Mouse (Mus musculus): ENCODE measurements around the gene Vmn1r13. TPM values are rescaled to one million over a fixed set of nuclear protein-coding genes. Genes with fewer than 3 reads are reported as not detected.
"Not testable (repeated sequence)": the region's sequence is repeated elsewhere in the genome, so short reads cannot be mapped to it uniquely, and the experiment has no call there.

Gene Vmn1r13
- not detected in 2 replicates for polyA plus RNA-seq (2016; fragmentation: Nextera tagmentation; extraction: Ambion mirVana)

- H3K27ac ChIP-seq; H3K4me1 ChIP-seq (replicated peaks); H3K27me3 ChIP-seq (ENCODE audit: insufficient read depth, poor library complexity, severe bottlenecking); H3K4me3 ChIP-seq; DNase-seq (ENCODE audit: low spot score); H3K9me3 ChIP-seq; H3K36me3 ChIP-seq: not testable (repeated sequence)
- 85% methylated on average over 1 of the region's 1 CpGs for WGBS
These were observed at the start of gene Vmn1r13 for GRCm38 (mm10) chr6:57202990-57203389. Gene Vmn1r13, plus strand, starts transcription at chr6:57203290.

DNA sequence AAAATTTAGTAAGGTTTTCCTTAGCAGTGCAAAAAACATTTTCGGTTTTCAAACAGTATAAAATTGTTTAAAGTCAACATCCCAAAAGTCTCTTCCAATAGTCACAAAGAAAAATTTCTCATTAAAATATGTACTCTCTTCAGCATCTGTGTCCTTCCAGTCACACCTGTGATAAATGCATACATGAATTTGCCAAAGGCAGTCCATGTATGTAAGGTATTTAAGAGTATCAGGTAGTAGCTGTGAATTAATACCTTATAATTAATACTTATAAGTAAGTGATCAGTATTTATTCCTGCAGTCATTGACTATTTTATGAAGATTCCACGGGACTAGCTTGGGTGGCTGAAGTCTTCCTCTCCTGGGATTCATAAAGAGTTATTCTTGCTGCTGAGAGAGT is 46.5 kb upstream of the Vmn1r13 start, which contains the start of gene Vmn1r12:
Vmn1r12 (plus strand) TSS at position 301 of the 400 bp plus-strand sequence.
- H3K36me3 ChIP-seq = no peaks in the 10 kb centered on the region
- H3K4me1 ChIP-seq (replicated peaks) = no peaks in the 10 kb centered on the region
- no peaks in the 10 kb centered on the region for H3K9me3 ChIP-seq
- H3K27ac ChIP-seq = no peak within 1 kb of the TSS
- H3K27me3 ChIP-seq (ENCODE audit: insufficient read depth, poor library complexity, severe bottlenecking) = no peaks in the 10 kb centered on the region
- WGBS = 85% methylated on average over 2 of the region's 2 CpGs
- DNase-seq (ENCODE audit: low spot score) = no peak
- H3K4me3 ChIP-seq = no peak within 1 kb of the TSS

- H3K4me3 ChIP-seq; H3K36me3 ChIP-seq; H3K4me1 ChIP-seq (replicated peaks); H3K27ac ChIP-seq; DNase-seq (ENCODE audit: low spot score); H3K9me3 ChIP-seq; H3K27me3 ChIP-seq (ENCODE audit: insufficient read depth, poor library complexity, severe bottlenecking): not testable (repeated sequence)
- WGBS = 64% methylated on average over 3 of the region's 3 CpGs
These were observed 13.1 kb upstream of the Vmn1r13 start for GRCm38 (mm10) chr6:57190016-57190415.

DNA sequence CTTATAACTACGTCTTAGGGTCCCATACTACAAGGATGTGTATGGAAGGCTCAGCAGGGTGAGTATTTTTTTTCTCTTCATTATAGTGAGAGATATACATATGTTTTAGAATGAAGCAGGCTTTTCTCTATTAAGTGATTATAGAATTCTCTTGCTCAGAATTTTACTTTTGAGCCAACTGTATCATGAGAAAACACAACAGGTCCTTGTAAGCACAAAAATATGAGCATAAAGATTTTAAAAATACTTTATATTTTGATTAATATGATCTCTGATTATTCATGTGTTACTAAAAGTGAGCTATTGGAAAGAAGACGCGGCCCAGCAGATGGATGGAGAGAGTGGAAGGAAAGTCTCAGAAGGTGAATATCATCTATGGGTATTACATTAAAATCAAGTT is 28.3 kb downstream of the Vmn1r13 start, which contains the start of gene Vmn1r14:
Vmn1r14 (plus strand) TSS at position 301 of the 400 bp plus-strand sequence.
- H3K4me1 ChIP-seq (replicated peaks) = no peaks in the 10 kb centered on the region
- H3K9me3 ChIP-seq = no peaks in the 10 kb centered on the region
- H3K27ac ChIP-seq = no peak within 1 kb of the TSS
- WGBS = 95% methylated on average over 3 of the region's 3 CpGs
- no peak for DNase-seq (ENCODE audit: low spot score)
- no peaks in the 10 kb centered on the region for H3K36me3 ChIP-seq
- H3K27me3 ChIP-seq (ENCODE audit: insufficient read depth, poor library complexity, severe bottlenecking) = no peaks in the 10 kb centered on the region
- H3K4me3 ChIP-seq = no peak within 1 kb of the TSS

DNA sequence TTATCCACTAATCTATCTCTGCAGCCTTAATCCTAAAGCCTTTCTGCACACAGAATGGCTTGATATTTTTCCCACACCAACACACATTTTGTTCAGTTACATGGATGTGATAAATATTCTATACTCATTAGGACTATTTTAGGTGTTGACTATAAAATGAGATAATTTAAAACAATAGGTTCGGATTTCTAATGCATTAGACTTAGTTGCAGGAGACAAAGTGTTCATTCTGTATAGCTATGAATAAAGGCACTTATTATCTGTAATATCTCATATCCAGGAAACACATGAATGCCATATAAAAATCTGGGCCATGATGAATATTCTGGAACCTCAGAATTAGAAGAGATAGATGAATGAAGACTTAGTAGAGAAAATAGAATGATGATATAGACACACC is 54.6 kb downstream of the Vmn1r13 start, which contains the start of gene Vmn1r15:
Vmn1r15 (plus strand) TSS at position 301 of the 400 bp plus-strand sequence.
- no peaks in the 10 kb centered on the region for H3K4me1 ChIP-seq (replicated peaks)
- H3K4me3 ChIP-seq = no peak within 1 kb of the TSS
- DNase-seq (ENCODE audit: low spot score) = no peak
- no peaks in the 10 kb centered on the region for H3K36me3 ChIP-seq
- H3K9me3 ChIP-seq = no peaks in the 10 kb centered on the region
- no peak within 1 kb of the TSS for H3K27ac ChIP-seq
- WGBS = 79% methylated on average over 1 of the region's 1 CpGs
- H3K27me3 ChIP-seq (ENCODE audit: insufficient read depth, poor library complexity, severe bottlenecking) = no peaks in the 10 kb centered on the region

DNA sequence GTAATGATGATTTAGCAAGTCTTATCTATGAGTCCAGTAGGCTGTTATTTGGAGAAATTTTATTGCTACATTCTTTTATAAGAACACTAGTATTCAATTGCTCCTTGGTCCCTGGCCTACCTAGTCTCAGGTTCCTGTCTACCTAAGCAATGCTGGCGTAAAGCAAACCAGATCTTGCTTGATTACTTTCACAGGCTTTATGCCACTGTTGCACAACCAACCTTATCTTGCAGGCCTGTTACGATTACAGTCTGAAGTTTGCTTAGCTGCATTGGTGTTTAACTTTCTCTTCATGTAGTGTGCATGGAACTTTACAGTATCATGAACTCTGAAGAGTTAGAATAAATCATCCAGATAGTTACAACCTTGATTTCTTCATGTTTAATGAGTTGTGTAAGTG is 57.9 kb downstream of the Vmn1r13 start:
- no peaks in the 10 kb centered on the region for H3K9me3 ChIP-seq
- 88% methylated on average over 2 of the region's 2 CpGs for WGBS
- DNase-seq (ENCODE audit: low spot score) = no peak
- H3K36me3 ChIP-seq = no peaks in the 10 kb centered on the region
- H3K4me3 ChIP-seq = no peak overlapping the region
- no peak overlapping the region for H3K27ac ChIP-seq
- H3K4me1 ChIP-seq (replicated peaks) = no peaks in the 10 kb centered on the region
- no peaks in the 10 kb centered on the region for H3K27me3 ChIP-seq (ENCODE audit: insufficient read depth, poor library complexity, severe bottlenecking)

Other genes starting within 250 kb of the Vmn1r13 start
- gene Vmn1r5, start 233.0 kb upstream of the Vmn1r13 start, polyA plus RNA-seq (2016; fragmentation: Nextera tagmentation; extraction: Ambion mirVana) = not detected in 2 replicates
- gene Vmn1r6, start 206.0 kb upstream of the Vmn1r13 start, polyA plus RNA-seq (2016; fragmentation: Nextera tagmentation; extraction: Ambion mirVana) = not detected in 2 replicates
- gene Vmn1r7, start 178.0 kb upstream of the Vmn1r13 start, polyA plus RNA-seq (2016; fragmentation: Nextera tagmentation; extraction: Ambion mirVana) = not detected in 2 replicates
- gene Vmn1r8, start 171.0 kb upstream of the Vmn1r13 start, polyA plus RNA-seq (2016; fragmentation: Nextera tagmentation; extraction: Ambion mirVana) = not detected in 2 replicates
- not detected in 2 replicates for gene Vmn1r9, start 136.5 kb upstream of the Vmn1r13 start, polyA plus RNA-seq (2016; fragmentation: Nextera tagmentation; extraction: Ambion mirVana)
- not detected in 2 replicates for gene Vmn1r10, start 93.8 kb upstream of the Vmn1r13 start, polyA plus RNA-seq (2016; fragmentation: Nextera tagmentation; extraction: Ambion mirVana)
- not detected in 2 replicates for gene Vmn1r11, start 69.8 kb upstream of the Vmn1r13 start, polyA plus RNA-seq (2016; fragmentation: Nextera tagmentation; extraction: Ambion mirVana)
- not detected in 2 replicates for gene Vmn1r12, start 46.4 kb upstream of the Vmn1r13 start, polyA plus RNA-seq (2016; fragmentation: Nextera tagmentation; extraction: Ambion mirVana)
- gene Vmn1r14, start 28.4 kb downstream of the Vmn1r13 start, polyA plus RNA-seq (2016; fragmentation: Nextera tagmentation; extraction: Ambion mirVana) = not detected in 2 replicates
- gene Vmn1r15, start 54.7 kb downstream of the Vmn1r13 start, polyA plus RNA-seq (2016; fragmentation: Nextera tagmentation; extraction: Ambion mirVana) = not detected in 2 replicates
- not detected in 2 replicates for gene Vmn1r16, start 126.2 kb downstream of the Vmn1r13 start, polyA plus RNA-seq (2016; fragmentation: Nextera tagmentation; extraction: Ambion mirVana)
- not detected in 2 replicates for gene Vmn1r17, start 160.4 kb downstream of the Vmn1r13 start, polyA plus RNA-seq (2016; fragmentation: Nextera tagmentation; extraction: Ambion mirVana)
- gene Vmn1r18, start 192.5 kb downstream of the Vmn1r13 start, polyA plus RNA-seq (2016; fragmentation: Nextera tagmentation; extraction: Ambion mirVana) = not detected in 2 replicates
- not detected in 2 replicates for gene Vmn1r19, start 200.5 kb downstream of the Vmn1r13 start, polyA plus RNA-seq (2016; fragmentation: Nextera tagmentation; extraction: Ambion mirVana)
- not detected in 2 replicates for gene Vmn1r20, start 225.6 kb downstream of the Vmn1r13 start, polyA plus RNA-seq (2016; fragmentation: Nextera tagmentation; extraction: Ambion mirVana)